Mouse (Mus musculus) cerebellum, adult 11 months (tissue): ENCODE results near the gene Tbx10.
"Not testable (repeated sequence)": the region's sequence is repeated elsewhere in the genome, so short reads cannot be mapped to it uniquely, and the experiment has no call there.

Source experiments
- DNase-seq: peaks from one replicate; pipeline ENCODE4 v3.0.0; 2022

The Tbx10 gene

DNA sequence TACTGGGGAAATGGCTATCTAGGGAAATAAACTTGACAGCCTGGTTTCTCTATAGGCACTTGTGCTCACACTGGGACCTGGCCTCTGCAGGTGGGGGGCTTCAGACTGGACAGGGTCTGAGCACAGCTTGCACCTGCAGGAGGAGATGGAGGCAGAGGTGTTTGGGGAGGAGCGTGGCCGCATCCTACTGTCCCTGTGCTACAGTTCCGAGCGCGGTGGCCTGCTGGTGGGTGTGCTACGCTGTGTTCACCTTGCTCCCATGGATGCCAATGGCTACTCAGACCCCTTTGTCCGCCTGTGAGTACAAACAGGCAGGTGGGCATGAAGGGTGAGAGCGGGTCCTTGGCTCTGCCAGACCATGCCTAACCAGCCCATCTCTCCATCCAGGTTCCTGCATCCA lies 13.4 kb downstream of the Tbx10 start:
- DNase-seq = no peak

GRCm38 (mm10) chr19:4011086-4011485 lies 18.5 kb downstream of the Tbx10 start:
- no peak for DNase-seq

- DNase-seq = peak; percentile 95
Measured at GRCm38 (mm10) chr19:4012432-4013022, 20.0 kb downstream of the Tbx10 start, which contains the start of gene Ndufv1. TSS of gene Ndufv1 (minus strand) at chr19:4012806.

DNA sequence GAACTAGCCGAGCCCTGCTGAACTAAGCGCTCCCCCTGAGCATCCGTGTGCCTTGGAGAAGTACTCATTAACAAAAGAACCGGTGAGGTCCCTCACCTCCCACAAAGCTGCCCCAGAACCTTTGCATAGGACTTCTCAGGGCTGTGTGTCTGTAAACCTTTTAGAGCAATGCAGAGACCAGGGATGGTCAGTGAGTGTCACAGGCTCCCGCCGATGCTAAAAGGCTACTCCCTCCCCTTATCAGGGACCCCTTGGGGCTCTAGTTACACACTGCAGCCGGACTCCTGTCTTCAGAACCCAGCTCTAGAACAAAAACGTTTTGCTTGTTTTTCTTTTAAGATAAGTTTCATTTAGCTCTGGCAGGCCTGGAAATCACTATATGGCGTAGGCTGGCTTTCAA lies 20.5 kb downstream of the Tbx10 start:
- no peak for DNase-seq

DNA sequence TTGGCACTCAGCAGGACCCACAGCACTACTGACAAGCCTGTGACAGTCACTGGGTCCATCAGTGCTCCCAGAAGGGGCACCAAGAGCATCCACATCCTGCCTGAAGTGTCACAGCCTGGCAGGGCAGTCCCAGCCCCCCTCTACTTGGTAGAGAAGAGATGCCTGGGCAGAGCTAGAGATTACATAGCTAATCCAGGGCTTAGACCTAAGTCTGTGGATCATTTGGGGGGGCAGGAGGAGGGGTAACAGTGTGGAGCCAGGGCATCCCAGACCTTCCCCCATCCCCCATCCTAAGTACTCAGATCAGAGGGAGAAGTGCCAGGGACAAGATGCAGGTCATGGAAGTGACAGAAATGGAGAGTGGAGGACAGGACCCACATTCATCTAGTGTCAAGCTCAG lies 22.2 kb downstream of the Tbx10 start:
- no peak for DNase-seq

GRCm38 (mm10) chr19:4015635-4016034 lies 23.1 kb downstream of the Tbx10 start:
- DNase-seq = no peak

GRCm38 (mm10) chr19:4017921-4018587 lies 25.5 kb downstream of the Tbx10 start:
- DNase-seq = no peak

GRCm38 (mm10) chr19:4018743-4019583 lies 26.4 kb downstream of the Tbx10 start:
- peak; percentile 84 for DNase-seq

DNA sequence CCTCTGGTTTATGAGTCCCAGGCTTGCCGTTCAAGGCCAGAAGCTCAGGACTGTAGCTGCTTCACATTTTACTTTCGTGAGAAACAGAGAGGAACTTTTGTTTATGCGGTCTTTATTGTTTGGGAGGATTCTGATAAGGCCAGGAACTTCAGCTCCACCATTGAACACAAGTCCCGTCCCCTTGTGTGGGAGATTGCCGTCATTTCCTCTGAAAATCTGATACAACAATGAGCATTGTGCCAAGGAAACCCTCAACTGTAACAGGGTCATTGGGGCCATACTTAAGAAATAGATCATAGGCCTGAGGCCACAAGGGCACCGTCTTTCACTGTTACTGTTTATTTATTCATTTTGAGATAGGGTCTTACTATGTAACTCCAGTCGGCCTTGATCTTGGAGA lies 30.6 kb downstream of the Tbx10 start:
- no peak for DNase-seq

- no peak for DNase-seq
Measured at GRCm38 (mm10) chr19:4027576-4027975, 35.0 kb downstream of the Tbx10 start.

DNA sequence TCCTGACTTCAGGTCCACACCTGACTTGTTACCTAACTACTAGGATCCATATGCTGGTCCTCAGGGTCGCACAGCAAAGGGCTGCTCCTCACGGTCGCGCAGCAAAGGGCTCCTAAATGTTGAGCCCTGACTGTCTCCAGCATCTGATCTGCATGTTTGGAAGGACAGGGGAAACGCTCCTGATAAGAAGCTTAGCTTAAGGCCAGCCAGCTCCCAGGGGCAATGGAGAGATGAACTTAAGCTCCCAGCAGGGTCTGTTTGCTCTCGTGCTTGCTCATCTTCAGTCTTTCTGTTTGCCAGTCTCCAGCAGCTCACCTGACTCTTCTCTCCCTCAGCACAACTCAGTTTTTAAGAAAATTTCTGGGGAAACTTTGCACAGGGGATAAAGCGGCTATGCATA lies 40.1 kb downstream of the Tbx10 start:
- DNase-seq = no peak

GRCm38 (mm10) chr19:4033298-4033697 lies 40.7 kb downstream of the Tbx10 start:
- DNase-seq = no peak

GRCm38 (mm10) chr19:4033742-4034141 lies 41.2 kb downstream of the Tbx10 start:
- no peak for DNase-seq

DNA sequence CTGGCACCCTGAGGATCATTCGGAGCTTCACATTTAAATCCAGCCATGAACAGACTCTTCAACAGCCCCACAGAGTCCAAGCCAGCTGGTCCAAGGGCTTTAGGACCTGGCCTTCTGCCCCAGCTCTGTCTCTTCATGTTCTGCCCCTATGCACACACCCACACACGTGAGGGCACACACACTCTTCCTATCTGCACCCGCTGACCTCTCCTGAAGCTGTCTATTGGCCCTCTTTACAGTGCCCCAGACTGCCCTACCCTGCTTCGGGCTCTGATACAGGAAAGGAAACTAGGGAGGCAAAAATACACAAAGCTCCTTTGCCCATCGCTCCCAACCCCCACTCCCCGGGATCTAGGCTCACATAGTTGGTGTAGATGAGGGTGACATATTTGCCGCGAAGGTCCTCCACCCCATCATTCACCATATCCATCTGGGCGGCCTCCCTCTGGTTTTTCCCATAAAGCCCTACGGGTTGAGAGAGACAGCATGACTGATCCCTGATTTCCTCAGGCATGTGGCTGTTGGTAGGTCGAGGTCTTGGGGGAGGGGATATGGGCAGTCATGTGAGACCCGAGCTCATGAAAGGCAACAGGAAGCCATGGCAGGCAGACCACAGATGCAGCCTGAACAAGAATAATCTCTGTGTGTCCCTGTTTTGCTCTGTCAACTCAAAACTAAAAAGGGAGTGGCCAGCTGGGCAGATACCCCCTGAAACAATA lies 43.9 kb downstream of the Tbx10 start:
- no peak for DNase-seq

DNA sequence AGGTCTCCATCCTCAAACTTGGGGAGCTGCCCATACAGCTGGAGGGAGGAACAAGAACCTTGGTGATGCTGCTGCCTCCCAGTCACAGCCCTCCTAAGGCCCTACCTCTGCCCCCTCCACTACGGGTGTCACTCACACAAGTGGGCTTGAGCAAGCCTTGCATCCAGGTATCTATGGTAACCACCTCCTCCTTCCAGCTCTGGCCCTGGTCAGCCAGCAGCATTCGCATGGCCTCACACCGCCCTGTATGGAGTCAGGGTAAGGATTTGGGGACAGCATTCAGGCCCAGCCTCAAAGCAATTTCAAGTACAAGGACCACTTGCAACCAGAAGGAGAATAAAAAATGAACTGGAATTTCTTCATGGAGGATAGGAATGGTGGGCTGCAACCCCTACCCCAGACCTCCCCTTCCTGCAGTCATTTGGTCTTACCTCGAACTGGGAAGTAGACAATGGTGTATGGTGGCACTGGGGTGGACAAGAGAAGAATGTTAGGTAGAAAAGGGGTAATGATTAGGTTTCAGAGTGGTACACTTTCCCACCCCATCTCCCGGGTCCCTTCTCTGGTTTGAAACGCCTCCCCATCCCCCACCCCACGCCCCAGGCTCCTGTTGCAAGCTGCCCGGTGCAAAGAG lies 44.7 kb downstream of the Tbx10 start:
- not testable (repeated sequence) for DNase-seq

GRCm38 (mm10) chr19:4037788-4038232 lies 45.3 kb downstream of the Tbx10 start, which contains the start of gene Gstp1:
TSS of gene Gstp1 (minus strand) at chr19:4037985.
- peak; percentile 75 for DNase-seq

GRCm38 (mm10) chr19:4040941-4041340 lies 48.4 kb downstream of the Tbx10 start:
- not testable (repeated sequence) for DNase-seq

DNA sequence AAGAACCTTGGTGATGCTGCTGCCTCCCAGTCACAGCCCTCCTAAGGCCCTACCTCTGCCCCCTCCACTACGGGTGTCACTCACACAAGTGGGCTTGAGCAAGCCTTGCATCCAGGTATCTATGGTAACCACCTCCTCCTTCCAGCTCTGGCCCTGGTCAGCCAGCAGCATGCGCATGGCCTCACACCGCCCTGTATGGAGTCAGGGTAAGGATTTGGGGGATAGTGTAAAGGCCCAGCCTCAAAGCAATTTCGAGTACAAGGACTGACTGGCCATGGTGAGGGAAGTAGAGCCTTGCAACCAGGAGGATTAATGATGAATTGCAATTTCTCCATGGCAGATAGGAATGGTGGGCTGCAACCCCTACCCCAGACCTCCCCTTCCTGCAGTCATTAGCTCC lies 48.9 kb downstream of the Tbx10 start:
- DNase-seq = not testable (repeated sequence)

- no peak for DNase-seq
Measured at GRCm38 (mm10) chr19:4042124-4042523, 49.6 kb downstream of the Tbx10 start.

- not testable (repeated sequence) for DNase-seq
Measured at GRCm38 (mm10) chr19:4044109-4044508, 51.6 kb downstream of the Tbx10 start.

- DNase-seq = peak; percentile 77
Measured at GRCm38 (mm10) chr19:4045966-4046865, 53.7 kb downstream of the Tbx10 start, which contains the start of gene Gstp2. TSS of gene Gstp2 (minus strand) at chr19:4046023.
